Mouse (Mus musculus): ENCODE measurements around the gene Atp11c.

The Atp11c gene

GRCm38 (mm10) chrX:60386852-60387251, 205.6 kb downstream of the Atp11c start:
- DNase-seq (ENCODE audit: low spot score): no peak

GRCm38 (mm10) chrX:60381711-60382110, 210.8 kb downstream of the Atp11c start:
- no peak for DNase-seq (ENCODE audit: low spot score)

- no peak for DNase-seq (ENCODE audit: low spot score)
These were observed 212.1 kb downstream of the Atp11c start for GRCm38 (mm10) chrX:60380386-60380785.

- no peak for DNase-seq (ENCODE audit: low spot score)
These were observed 243.8 kb downstream of the Atp11c start for GRCm38 (mm10) chrX:60348741-60349140.

- DNase-seq (ENCODE audit: low spot score): no peak
These were observed 247.1 kb downstream of the Atp11c start for GRCm38 (mm10) chrX:60345447-60345846.

- DNase-seq (ENCODE audit: low spot score): no peak
These were observed 247.5 kb downstream of the Atp11c start for GRCm38 (mm10) chrX:60344991-60345390.

- DNase-seq (ENCODE audit: low spot score): no peak
These were observed 262.8 kb downstream of the Atp11c start for GRCm38 (mm10) chrX:60329735-60330134.

GRCm38 (mm10) chrX:60321321-60321720, 271.2 kb downstream of the Atp11c start:
- DNase-seq (ENCODE audit: low spot score): no peak

GRCm38 (mm10) chrX:60317661-60318060, 274.8 kb downstream of the Atp11c start:
- DNase-seq (ENCODE audit: low spot score): no peak

GRCm38 (mm10) chrX:60292335-60292734, 300.2 kb downstream of the Atp11c start:
- no peak for DNase-seq (ENCODE audit: low spot score)

- no peak for DNase-seq (ENCODE audit: low spot score)
These were observed 337.2 kb downstream of the Atp11c start for GRCm38 (mm10) chrX:60255346-60255745.

- DNase-seq (ENCODE audit: low spot score): no peak
These were observed 404.8 kb downstream of the Atp11c start for GRCm38 (mm10) chrX:60187726-60188125.

- DNase-seq (ENCODE audit: low spot score): no peak
These were observed 409.9 kb downstream of the Atp11c start for GRCm38 (mm10) chrX:60182611-60183010.

GRCm38 (mm10) chrX:60178744-60179458, 413.6 kb downstream of the Atp11c start, which contains the start of gene Mcf2:
Gene Mcf2, minus strand, starts transcription at chrX:60179089.
- DNase-seq (ENCODE audit: low spot score): peak; percentile 9

GRCm38 (mm10) chrX:60178025-60178743, 414.3 kb downstream of the Atp11c start:
- no peak for DNase-seq (ENCODE audit: low spot score)

Data from ovary, adult 18-20 months (tissue).